Mouse (Mus musculus): ENCODE data around the gene Fggy.
A peak's percentile ranks its signal among the peaks of the same experiment; 100 is the strongest.

Fggy gene

DNA sequence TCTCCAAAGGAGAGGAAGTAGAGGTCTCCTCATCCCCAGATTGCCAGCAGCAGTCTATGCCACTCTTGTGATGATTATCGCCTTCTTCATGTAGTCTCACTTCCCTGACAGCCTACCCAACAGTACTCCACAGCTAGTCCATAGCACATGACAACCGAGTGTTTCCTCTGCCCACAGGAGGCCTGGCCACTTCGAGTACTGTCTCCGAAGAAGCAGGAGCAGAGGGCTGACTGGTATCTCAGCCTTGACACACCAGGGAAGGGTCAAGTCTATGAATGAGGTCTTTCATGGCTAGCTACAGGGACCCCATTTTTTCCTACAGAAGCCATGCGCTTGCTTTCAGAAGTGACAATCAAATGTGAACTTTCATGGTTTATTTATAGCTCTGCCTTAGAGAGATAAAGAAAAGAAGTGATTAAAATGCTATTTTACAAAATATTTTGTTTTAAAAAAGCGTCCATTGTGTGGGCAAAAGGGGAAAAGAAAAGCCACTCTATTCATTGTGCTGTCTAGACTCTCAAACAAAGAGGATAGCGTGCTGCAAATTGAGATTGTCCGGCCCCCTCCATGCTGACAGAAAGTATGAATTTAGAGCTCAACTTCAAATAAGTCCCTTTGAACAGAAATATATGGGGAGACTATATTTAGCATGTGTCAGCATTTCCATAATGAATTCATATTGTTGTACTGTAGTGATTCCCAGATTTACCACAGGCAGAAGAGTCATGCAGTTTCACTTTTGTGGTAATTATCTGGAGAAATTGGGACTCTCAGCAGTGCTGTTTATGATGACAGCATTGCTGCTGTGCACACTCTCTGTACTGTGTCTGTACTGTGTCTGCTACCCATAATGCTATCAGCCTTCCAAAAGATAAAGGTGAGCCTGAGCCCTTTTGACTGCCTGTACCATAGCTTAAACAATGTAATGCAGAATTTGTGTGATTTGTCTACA lies 358.6 kb downstream of the Fggy start:
- DNase-seq = no peak

- no peak for DNase-seq
Measured at GRCm38 (mm10) chr4:95917703-95918102, 360.4 kb downstream of the Fggy start.

DNA sequence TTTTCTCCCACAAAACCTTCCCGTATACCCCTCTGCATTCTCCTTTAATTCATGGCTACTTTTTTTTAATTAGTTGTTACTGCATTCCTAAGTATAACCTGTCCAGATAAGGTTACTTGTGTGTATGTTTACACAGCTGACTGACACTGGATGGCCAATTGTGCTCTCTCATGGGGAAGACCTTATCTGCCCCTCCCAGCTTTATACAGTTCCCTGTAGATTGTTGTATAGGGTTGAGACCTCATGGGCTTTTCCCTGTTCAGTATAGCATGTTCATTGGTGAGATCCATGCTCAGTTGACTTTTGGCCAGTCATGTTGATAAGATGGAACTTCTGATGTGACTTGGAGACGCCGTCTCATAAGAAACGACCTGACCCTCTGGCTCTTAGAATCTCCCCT lies 363.1 kb downstream of the Fggy start:
- no peak for DNase-seq

DNA sequence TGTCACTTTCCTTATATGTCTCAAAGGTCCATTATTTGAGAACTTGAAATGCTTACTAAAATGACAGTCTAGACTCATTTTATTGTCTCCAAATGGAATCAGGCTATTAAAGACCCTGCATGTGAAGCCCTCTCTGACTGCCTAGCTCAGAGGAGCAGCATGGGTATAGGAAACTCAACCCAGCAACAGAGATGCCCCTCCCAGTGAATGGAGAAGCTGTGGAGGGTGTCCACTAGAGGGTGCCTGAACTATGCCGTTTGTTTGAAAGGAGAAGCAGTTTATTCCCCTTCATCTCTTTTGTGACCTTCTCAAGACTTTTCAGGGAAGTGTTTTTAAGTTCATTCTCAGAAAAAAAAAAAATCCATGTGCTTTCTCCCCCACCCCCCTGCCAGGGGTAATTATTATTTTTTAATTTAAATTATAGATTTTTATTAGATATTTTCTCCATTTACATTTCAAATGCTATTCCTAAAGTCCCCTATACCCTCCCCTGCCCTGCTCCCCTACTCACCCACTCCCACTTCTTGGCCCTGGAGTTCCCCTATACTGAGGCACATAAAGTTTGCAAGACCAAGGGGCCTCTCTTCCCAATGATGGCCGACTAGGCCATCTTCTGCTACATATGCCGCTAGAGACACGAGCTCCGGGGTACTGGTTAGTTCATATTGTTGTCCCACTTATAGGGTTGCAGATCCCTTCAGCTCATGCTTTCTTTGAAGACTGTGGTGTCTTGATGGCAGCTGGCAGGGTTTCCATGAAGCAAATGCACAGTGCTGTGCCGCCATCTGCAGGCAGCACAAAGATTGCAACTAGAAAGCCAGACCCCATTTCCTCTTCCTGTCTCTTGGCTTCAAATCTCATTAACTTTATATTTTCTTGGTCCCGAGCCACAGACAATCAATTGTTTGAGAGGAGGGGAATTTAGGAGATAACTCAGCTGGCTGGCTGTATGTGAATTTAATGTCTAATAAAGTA lies 367.2 kb downstream of the Fggy start:
- DNase-seq = peak; percentile 77

DNA sequence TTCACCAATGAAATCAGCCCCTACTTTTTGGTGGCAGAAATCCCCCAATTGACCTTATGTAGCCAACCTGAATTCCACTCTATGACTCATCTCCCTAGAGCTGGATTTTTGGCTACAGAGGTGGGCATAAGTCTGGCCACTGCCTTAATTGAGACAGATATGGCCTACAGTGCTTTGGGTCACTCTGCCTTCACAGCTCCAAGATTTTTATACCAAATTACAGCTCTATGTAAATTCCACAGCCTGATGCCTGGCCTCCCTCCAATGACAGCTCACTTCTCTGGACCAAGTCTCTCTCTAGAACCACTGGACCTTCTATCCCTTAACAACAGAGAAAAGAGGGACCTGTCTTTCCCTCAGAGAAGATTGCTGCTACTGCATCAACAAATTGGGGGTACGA lies 371.5 kb downstream of the Fggy start:
- no peak for DNase-seq

- DNase-seq = no peak
Measured at GRCm38 (mm10) chr4:95929936-95930335, 372.6 kb downstream of the Fggy start.

GRCm38 (mm10) chr4:95931331-95931730 lies 374.0 kb downstream of the Fggy start:
- no peak for DNase-seq

- DNase-seq = no peak
Measured at GRCm38 (mm10) chr4:95933801-95934356, 376.6 kb downstream of the Fggy start.

DNA sequence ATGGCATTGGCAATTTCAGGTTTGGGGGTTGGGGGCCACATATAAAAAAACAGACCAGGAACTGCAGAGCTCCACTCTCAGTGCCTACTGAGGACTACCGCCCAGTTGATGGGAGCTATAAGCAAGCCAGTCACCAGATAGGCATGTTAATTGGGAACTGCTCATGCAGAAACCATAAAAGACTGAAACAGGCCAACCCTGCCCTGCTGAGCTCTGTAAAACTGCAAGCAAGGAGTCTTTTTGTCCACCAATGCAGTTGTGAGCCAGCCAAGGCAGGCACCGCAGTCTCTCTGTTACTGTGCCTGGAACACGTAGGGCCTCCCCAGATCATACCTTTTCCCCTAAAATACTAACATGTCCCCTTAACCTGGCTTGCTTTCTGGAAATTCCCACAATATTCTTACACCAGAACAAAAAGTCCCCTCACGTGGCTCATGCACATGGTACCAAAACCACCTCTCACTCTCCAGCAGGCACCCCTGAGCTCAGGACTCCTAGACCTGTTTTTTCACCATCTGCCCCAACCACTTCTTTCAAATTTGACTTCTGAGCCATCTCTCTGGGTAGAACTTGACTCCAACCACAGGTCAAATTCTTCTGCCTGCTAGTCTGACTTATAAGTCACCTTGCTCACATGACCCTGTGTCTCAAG lies 377.2 kb downstream of the Fggy start:
- no peak for DNase-seq

GRCm38 (mm10) chr4:95938701-95939100 lies 381.4 kb downstream of the Fggy start:
- no peak for DNase-seq

- no peak for DNase-seq
Measured at GRCm38 (mm10) chr4:95947896-95948295, 390.6 kb downstream of the Fggy start.

- no peak for DNase-seq
Measured at GRCm38 (mm10) chr4:95953328-95953727, 396.0 kb downstream of the Fggy start.

DNA sequence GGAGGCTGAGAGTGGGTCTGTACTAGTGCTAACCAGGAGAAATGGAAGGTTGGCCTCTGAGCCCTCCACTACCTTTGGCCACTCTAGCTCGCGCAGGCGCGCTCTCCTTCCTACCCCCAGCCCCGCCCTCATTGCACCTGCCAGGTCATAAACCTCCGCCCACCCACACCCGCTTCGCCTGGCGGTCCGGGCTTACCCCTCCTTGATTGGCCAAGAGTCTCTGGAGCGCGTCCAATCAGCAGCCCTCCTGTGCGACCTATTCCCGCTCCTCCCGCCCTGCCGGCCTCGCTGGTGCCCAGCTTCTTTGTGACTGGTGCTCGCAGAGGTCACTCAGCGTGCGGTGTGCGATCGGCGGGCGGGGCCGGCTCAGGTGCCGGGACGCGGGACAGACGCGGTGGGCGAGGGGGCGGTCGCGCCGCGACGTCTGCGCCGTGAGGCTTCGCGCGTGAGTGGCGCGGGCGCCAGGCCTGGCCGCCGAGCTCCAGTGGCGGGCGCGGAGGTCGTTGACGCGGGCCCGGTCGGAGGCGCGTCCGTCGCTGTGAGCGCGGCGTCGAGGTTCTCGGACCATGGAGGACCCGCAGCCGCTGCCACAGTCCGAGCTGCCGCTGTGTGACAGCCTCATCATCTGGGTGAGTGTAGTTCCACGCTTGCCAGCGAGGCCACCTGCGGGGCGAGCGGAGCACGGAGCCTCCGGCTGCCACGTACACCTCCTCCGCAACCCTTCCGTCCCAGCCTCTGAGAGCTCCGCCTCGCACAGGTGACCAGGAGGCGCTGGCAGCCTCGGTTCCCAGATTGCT lies 409.8 kb downstream of the Fggy start, which contains the start of gene Hook1:
Hook1 (plus strand) TSS at position 313 of the 797 bp plus-strand sequence.
- DNase-seq = peak; percentile 96
